Mouse (Mus musculus) embryonic facial prominence, embryonic 13.5 days (tissue): ENCODE data around the gene Tle4. TPM values are rescaled to one million over a fixed set of nuclear protein-coding genes. Genes with fewer than 3 reads are reported as not detected.

Source experiments
- ATAC-seq: fragments of 200-750 bp; cut with Nextera tagmentation; 2 replicates; pipeline ENCODE4 v1.8.0; 2017; ENCODE audit warnings: low read depth; ENCODE audit not compliant: insufficient number of reproducible peaks, insufficient read depth, low FRiP score, low TSS enrichment
- H3K27ac ChIP-seq: fragments of 300-500 bp; sonication (generic); 2 replicates; pipeline ENCODE4 v1.5.1; 2015; ENCODE audit warnings: moderate library complexity, mild to moderate bottlenecking, inconsistent platforms
- H3K27me3 ChIP-seq: fragments of 300-500 bp; sonication (generic); 2 replicates; pipeline ENCODE4 v1.6.1; 2015; ENCODE audit warnings: mild to moderate bottlenecking, inconsistent platforms
- H3K36me3 ChIP-seq: fragments of 300-500 bp; sonication (generic); 2 replicates; pipeline ENCODE4 v1.6.1; 2015; ENCODE audit warnings: mild to moderate bottlenecking, inconsistent platforms
- H3K4me1 ChIP-seq: fragments of 300-500 bp; sonication (generic); 2 replicates; pipeline ENCODE4 v1.6.1; 2015; ENCODE audit warnings: inconsistent platforms
- H3K4me2 ChIP-seq: fragments of 300-500 bp; sonication (generic); 2 replicates; pipeline ENCODE4 v1.6.1; 2015; ENCODE audit warnings: moderate library complexity, mild to moderate bottlenecking, inconsistent platforms
- H3K4me3 ChIP-seq: fragments of 300-500 bp; sonication (generic); 2 replicates; pipeline ENCODE4 v1.5.1; 2015; ENCODE audit warnings: mild to moderate bottlenecking, inconsistent platforms
- H3K9ac ChIP-seq: fragments of 300-500 bp; sonication (generic); 2 replicates; pipeline ENCODE4 v1.6.1; 2015; ENCODE audit warnings: mild to moderate bottlenecking, inconsistent platforms
- H3K9me3 ChIP-seq: fragments of 300-500 bp; sonication (generic); 2 replicates; pipeline ENCODE4 v1.6.1; 2016; ENCODE audit warnings: inconsistent platforms
- WGBS: fragments of 180-500 bp; shearing (Covaris S2); methylation state at CpG from one replicate; pipeline ENCODE4 v1.1.7; 2015; ENCODE audit warnings: mixed read lengths; 5-methylcytosine and 5-hydroxymethylcytosine counted together
- polyA plus RNA-seq: library from polyadenylated mRNA; unstranded; fragments of >200 nt; fragmentation: Nextera tagmentation; extraction: Ambion mirVana; gene quantifications from 2 replicates; pipeline ENCODE4 v1.2.1, GENCODE M21; 2015

The Tle4 gene
- polyA plus RNA-seq, 1 experiment from 2014 or later: 15.4 TPM

GRCm38 (mm10) chr19:14588221-14589123 lies 9.4 kb downstream of the Tle4 start:
- peaks cover 46% of the 10 kb centered on the region for H3K4me1 ChIP-seq
- no peaks in the 10 kb centered on the region for H3K9me3 ChIP-seq
- peak overlapping the region; percentile 26 for H3K4me2 ChIP-seq
- ATAC-seq: no peak
- H3K27ac ChIP-seq: 0 out of 2 replicates have a peak overlapping the region, but pooled peaks have one; percentile 40
- peaks cover 7% of the 10 kb centered on the region; the same call in 1 of the 2 replicates for H3K36me3 ChIP-seq
- H3K4me3 ChIP-seq: no peak overlapping the region
- H3K27me3 ChIP-seq: no peaks in the 10 kb centered on the region
- 8% methylated on average over 3 of the region's 3 CpGs for WGBS
- no peak overlapping the region for H3K9ac ChIP-seq

GRCm38 (mm10) chr19:14586171-14586570 lies 11.7 kb downstream of the Tle4 start:
- H3K4me3 ChIP-seq: no peak overlapping the region
- H3K9ac ChIP-seq: no peak overlapping the region
- H3K27ac ChIP-seq: no peak overlapping the region
- WGBS: 34% methylated on average over 3 of the region's 3 CpGs
- H3K27me3 ChIP-seq: no peaks in the 10 kb centered on the region
- H3K36me3 ChIP-seq: peaks cover 15% of the 10 kb centered on the region
- no peak overlapping the region for H3K4me2 ChIP-seq
- no peaks in the 10 kb centered on the region for H3K9me3 ChIP-seq
- no peak for ATAC-seq
- H3K4me1 ChIP-seq: peaks cover 36% of the 10 kb centered on the region

GRCm38 (mm10) chr19:14585731-14586130 lies 12.1 kb downstream of the Tle4 start:
- Histone ChIP-seq H3K9ac (no peak overlapping the region), H3K9me3 (no peaks in the 10 kb centered on the region), H3K36me3 (peaks cover 20% of the 10 kb centered on the region), H3K4me1 (peaks cover 34% of the 10 kb centered on the region), H3K27me3 (no peaks in the 10 kb centered on the region), H3K27ac (no peak overlapping the region), H3K4me2 (no peak overlapping the region), H3K4me3 (no peak overlapping the region)
- ATAC-seq: no peak
- 78% methylated on average over 4 of the region's 4 CpGs for WGBS

- peaks cover 34% of the 10 kb centered on the region for H3K4me1 ChIP-seq
- no peak overlapping the region for H3K27ac ChIP-seq
- no peak overlapping the region for H3K4me3 ChIP-seq
- WGBS: 85% methylated on average over 3 of the region's 3 CpGs
- peaks cover 20% of the 10 kb centered on the region for H3K36me3 ChIP-seq
- no peak overlapping the region for H3K9ac ChIP-seq
- H3K27me3 ChIP-seq: no peaks in the 10 kb centered on the region
- no peak overlapping the region for H3K4me2 ChIP-seq
- no peak for ATAC-seq
- no peaks in the 10 kb centered on the region for H3K9me3 ChIP-seq
These were observed 12.6 kb downstream of the Tle4 start for GRCm38 (mm10) chr19:14585235-14585634.

GRCm38 (mm10) chr19:14578698-14579097 lies 19.2 kb downstream of the Tle4 start:
- H3K27me3 ChIP-seq: no peaks in the 10 kb centered on the region
- no peak overlapping the region for H3K27ac ChIP-seq
- H3K4me2 ChIP-seq: no peak overlapping the region
- H3K9me3 ChIP-seq: no peaks in the 10 kb centered on the region
- no peak overlapping the region for H3K9ac ChIP-seq
- 0 out of 2 replicates have a peak, but pooled peaks cover 6% of the 10 kb centered on the region for H3K4me1 ChIP-seq
- no peak for ATAC-seq
- H3K36me3 ChIP-seq: peaks cover 16% of the 10 kb centered on the region
- WGBS: 83% methylated on average over 5 of the region's 5 CpGs
- no peak overlapping the region for H3K4me3 ChIP-seq

GRCm38 (mm10) chr19:14578016-14578415 lies 19.8 kb downstream of the Tle4 start:
- H3K36me3 ChIP-seq: peaks cover 16% of the 10 kb centered on the region
- H3K4me1 ChIP-seq: 0 out of 2 replicates have a peak, but pooled peaks cover 6% of the 10 kb centered on the region
- no peak overlapping the region for H3K4me3 ChIP-seq
- no peak overlapping the region for H3K27ac ChIP-seq
- H3K27me3 ChIP-seq: no peaks in the 10 kb centered on the region
- no peaks in the 10 kb centered on the region for H3K9me3 ChIP-seq
- WGBS: 57% methylated on average over 4 of the region's 4 CpGs
- H3K4me2 ChIP-seq: no peak overlapping the region
- ATAC-seq: no peak
- H3K9ac ChIP-seq: no peak overlapping the region

- ATAC-seq: no peak
- H3K36me3 ChIP-seq: peaks cover 10% of the 10 kb centered on the region
- H3K4me3 ChIP-seq: no peak overlapping the region
- 0 out of 2 replicates have a peak, but pooled peaks cover 6% of the 10 kb centered on the region for H3K4me1 ChIP-seq
- H3K4me2 ChIP-seq: no peak overlapping the region
- no peak overlapping the region for H3K27ac ChIP-seq
- H3K9me3 ChIP-seq: no peaks in the 10 kb centered on the region
- H3K27me3 ChIP-seq: no peaks in the 10 kb centered on the region
- H3K9ac ChIP-seq: no peak overlapping the region
These were observed 21.5 kb downstream of the Tle4 start for GRCm38 (mm10) chr19:14576311-14576710.

- no peak overlapping the region for H3K4me3 ChIP-seq
- no peak for ATAC-seq
- H3K27ac ChIP-seq: no peak overlapping the region
- H3K4me1 ChIP-seq: peaks cover 15% of the 10 kb centered on the region
- no peak overlapping the region for H3K9ac ChIP-seq
- no peaks in the 10 kb centered on the region for H3K9me3 ChIP-seq
- no peaks in the 10 kb centered on the region for H3K27me3 ChIP-seq
- H3K36me3 ChIP-seq: no peaks in the 10 kb centered on the region
- H3K4me2 ChIP-seq: no peak overlapping the region
These were observed 29.0 kb downstream of the Tle4 start for GRCm38 (mm10) chr19:14568879-14569278.

- no peak overlapping the region for H3K9ac ChIP-seq
- H3K4me2 ChIP-seq: no peak overlapping the region
- no peak for ATAC-seq
- no peak overlapping the region for H3K27ac ChIP-seq
- peaks cover 15% of the 10 kb centered on the region for H3K4me1 ChIP-seq
- H3K4me3 ChIP-seq: no peak overlapping the region
- 60% methylated on average over 3 of the region's 3 CpGs for WGBS
- no peaks in the 10 kb centered on the region for H3K36me3 ChIP-seq
- no peaks in the 10 kb centered on the region for H3K9me3 ChIP-seq
- no peaks in the 10 kb centered on the region for H3K27me3 ChIP-seq
These were observed 30.8 kb downstream of the Tle4 start for GRCm38 (mm10) chr19:14567081-14567480.

GRCm38 (mm10) chr19:14566564-14567021 lies 31.3 kb downstream of the Tle4 start:
- no peaks in the 10 kb centered on the region for H3K27me3 ChIP-seq
- 28% methylated on average over 5 of the region's 5 CpGs for WGBS

GRCm38 (mm10) chr19:14565424-14566069 lies 32.3 kb downstream of the Tle4 start:
- Histone ChIP-seq H3K4me1 (peaks cover 15% of the 10 kb centered on the region), H3K36me3 (no peaks in the 10 kb centered on the region; the same call in 1 of the 2 replicates), H3K27me3 (no peaks in the 10 kb centered on the region), H3K27ac (no peak overlapping the region), H3K9ac (no peak overlapping the region), H3K4me3 (no peak overlapping the region), H3K9me3 (no peaks in the 10 kb centered on the region), H3K4me2 (no peak overlapping the region)
- ATAC-seq: no peak
- WGBS: 71% methylated on average over 4 of the region's 4 CpGs

More at GRCm38 (mm10) chr19:14566564-14567021, 31.3 kb downstream of the Tle4 start:
- Histone ChIP-seq H3K27ac (no peak overlapping the region), H3K9ac (no peak overlapping the region), H3K9me3 (no peaks in the 10 kb centered on the region), H3K4me1 (peaks cover 15% of the 10 kb centered on the region), H3K36me3 (no peaks in the 10 kb centered on the region), H3K4me2 (no peak overlapping the region), H3K4me3 (no peak overlapping the region)
- ATAC-seq: no peak
